Mouse (Mus musculus) liver, postnatal 0 days (tissue): ENCODE results near the gene Duxf3. TPM values are rescaled to one million over a fixed set of nuclear protein-coding genes. Genes with fewer than 3 reads are reported as not detected.
A peak's percentile ranks its signal among the peaks of the same experiment; 100 is the strongest.

ENCODE experiments used
- ATAC-seq: fragments of 200-750 bp; cut with Nextera tagmentation; 2 replicates; pipeline ENCODE4 v1.8.0; 2017; ENCODE audit warnings: mild to moderate bottlenecking, moderate library complexity
- DNase-seq: peaks from one replicate; pipeline ENCODE4 v3.0.0-alpha.2; 2016
- H3K27ac ChIP-seq: fragments of 300-500 bp; sonication (generic); 2 replicates; pipeline ENCODE4 v1.5.1; 2014; ENCODE audit warnings: antibody characterized with exemption, moderate library complexity, mild to moderate bottlenecking, low read depth
- H3K27me3 ChIP-seq: fragments of 300-500 bp; sonication (generic); 2 replicates; pipeline ENCODE4 v1.6.1; 2014; ENCODE audit warnings: low read length, control low read depth, mixed read lengths; ENCODE audit not compliant: insufficient read depth
- H3K36me3 ChIP-seq: fragments of 300-500 bp; sonication (generic); replicated peaks from 2 replicates; pipeline ENCODE4 v1.6.1; 2014; ENCODE audit warnings: mild to moderate bottlenecking, control low read depth, low read length, moderate library complexity, mixed read lengths; ENCODE audit not compliant: insufficient read depth
- H3K4me1 ChIP-seq: fragments of 300-500 bp; sonication (generic); 2 replicates; pipeline ENCODE4 v1.6.1; 2014; ENCODE audit warnings: antibody characterized with exemption, mild to moderate bottlenecking, control low read depth; ENCODE audit not compliant: insufficient read depth
- H3K4me2 ChIP-seq: fragments of 300-500 bp; sonication (generic); 2 replicates; pipeline ENCODE4 v1.6.1; 2014; ENCODE audit warnings: low read depth, mild to moderate bottlenecking, low read length, moderate library complexity, mixed read lengths
- H3K4me3 ChIP-seq: fragments of 300-500 bp; sonication (generic); 2 replicates; pipeline ENCODE4 v1.5.1; 2014; ENCODE audit warnings: low read depth, low read length
- H3K9ac ChIP-seq: fragments of 300-500 bp; sonication (generic); replicated peaks from 2 replicates; pipeline ENCODE4 v1.6.1; 2014; ENCODE audit warnings: mild to moderate bottlenecking, moderate library complexity
- H3K9me3 ChIP-seq: fragments of 300-500 bp; sonication (generic); 2 replicates; pipeline ENCODE4 v1.6.1; 2016; ENCODE audit warnings: mild to moderate bottlenecking, control low read depth, low read length, mixed read lengths
- CTCF ChIP-seq: sonication (generic); IDR thresholded peaks from 2 replicates; pipeline ENCODE4 v1.5.1; 2016; ENCODE audit warnings: antibody characterized with exemption, low read depth
- EP300 ChIP-seq: IDR thresholded peaks from 2 replicates; pipeline ENCODE4 v1.6.1; 2016; ENCODE audit warnings: antibody characterized with exemption, low read depth, mild to moderate bottlenecking
- WGBS: fragments of 180-500 bp; shearing (Covaris S2); extraction: QIAGEN DNeasy Blood & Tissue Kit; methylation state at CpG from one replicate; pipeline ENCODE4 v1.1.7; 2014; ENCODE audit not compliant: insufficient replicate concordance; 5-methylcytosine and 5-hydroxymethylcytosine counted together
- polyA plus RNA-seq: library from polyadenylated mRNA; unstranded; fragments of >200 nt; fragmentation: Nextera tagmentation; extraction: Ambion mirVana; gene quantifications from 2 replicates; pipeline ENCODE4 v1.2.1, GENCODE M21; 2015

Gene Duxf3
- polyA plus RNA-seq, 1 experiment from 2014 or later: not detected

GRCm38 (mm10) chr10:58220726-58221125 lies 11.7 kb downstream of the Duxf3 start:
- TF ChIP-seq EP300: no peak
- no peak for TF ChIP-seq CTCF
- 81% methylated on average over 6 of the region's 6 CpGs for WGBS
- H3K27me3 ChIP-seq: no peaks in the 10 kb centered on the region
- H3K4me1 ChIP-seq: no peaks in the 10 kb centered on the region
- ATAC-seq (no peak), DNase-seq (peak; percentile 52)
- no peak overlapping the region for H3K9ac ChIP-seq
- no peak overlapping the region for H3K4me2 ChIP-seq
- no peak overlapping the region for H3K27ac ChIP-seq
- peaks cover 4% of the 10 kb centered on the region for H3K9me3 ChIP-seq
- no peak overlapping the region for H3K4me3 ChIP-seq
- no peaks in the 10 kb centered on the region for H3K36me3 ChIP-seq

- no peak for TF ChIP-seq CTCF
- no peak for TF ChIP-seq EP300
- Histone ChIP-seq H3K4me3 (no peak overlapping the region), H3K4me2 (no peak overlapping the region), H3K36me3 (no peaks in the 10 kb centered on the region), H3K27ac (no peak overlapping the region), H3K27me3 (no peaks in the 10 kb centered on the region), H3K4me1 (no peaks in the 10 kb centered on the region), H3K9ac (no peak overlapping the region), H3K9me3 (no peaks in the 10 kb centered on the region; the same call in 1 of the 2 replicates)
- ATAC-seq (no peak), DNase-seq (no peak)
- WGBS: 67% methylated on average over 3 of the region's 3 CpGs
These were observed 15.1 kb downstream of the Duxf3 start for GRCm38 (mm10) chr10:58217366-58217765.

- Histone ChIP-seq H3K9me3 (no peaks in the 10 kb centered on the region), H3K27ac (no peak overlapping the region), H3K9ac (no peak overlapping the region), H3K4me2 (no peak overlapping the region), H3K4me1 (no peaks in the 10 kb centered on the region), H3K36me3 (no peaks in the 10 kb centered on the region), H3K27me3 (no peaks in the 10 kb centered on the region), H3K4me3 (no peak overlapping the region)
- DNase-seq (no peak), ATAC-seq (no peak)
- no peak for TF ChIP-seq EP300
- no peak for TF ChIP-seq CTCF
- WGBS: 76% methylated on average over 1 of the region's 1 CpGs
These were observed 17.1 kb downstream of the Duxf3 start for GRCm38 (mm10) chr10:58215353-58215752.

GRCm38 (mm10) chr10:58214934-58215333 lies 17.5 kb downstream of the Duxf3 start:
- Histone ChIP-seq H3K9ac (no peak overlapping the region), H3K9me3 (no peaks in the 10 kb centered on the region), H3K27me3 (no peaks in the 10 kb centered on the region), H3K4me3 (no peak overlapping the region), H3K36me3 (no peaks in the 10 kb centered on the region), H3K4me2 (no peak overlapping the region), H3K27ac (no peak overlapping the region), H3K4me1 (no peaks in the 10 kb centered on the region)
- ATAC-seq (no peak), DNase-seq (no peak)
- no peak for TF ChIP-seq CTCF
- TF ChIP-seq EP300: no peak
- 66% methylated on average over 5 of the region's 5 CpGs for WGBS

- Histone ChIP-seq H3K4me3 (no peak overlapping the region), H3K36me3 (no peaks in the 10 kb centered on the region), H3K4me1 (no peaks in the 10 kb centered on the region), H3K4me2 (no peak overlapping the region), H3K27ac (no peak overlapping the region), H3K9ac (no peak overlapping the region), H3K27me3 (no peaks in the 10 kb centered on the region), H3K9me3 (no peaks in the 10 kb centered on the region)
- ATAC-seq (no peak), DNase-seq (no peak)
- no peak for TF ChIP-seq CTCF
- TF ChIP-seq EP300: no peak
These were observed 18.0 kb downstream of the Duxf3 start for GRCm38 (mm10) chr10:58214497-58214896.

GRCm38 (mm10) chr10:58212230-58212629 lies 20.2 kb downstream of the Duxf3 start:
- no peak overlapping the region for H3K27ac ChIP-seq
- 71% methylated on average over 7 of the region's 7 CpGs for WGBS
- DNase-seq: no peak
- ATAC-seq: no peak
- H3K9me3 ChIP-seq: no peaks in the 10 kb centered on the region
- no peak overlapping the region for H3K4me3 ChIP-seq
- H3K4me1 ChIP-seq: no peaks in the 10 kb centered on the region
- H3K9ac ChIP-seq: no peak overlapping the region
- H3K4me2 ChIP-seq: no peak overlapping the region
- no peaks in the 10 kb centered on the region for H3K27me3 ChIP-seq
- TF ChIP-seq CTCF: no peak
- TF ChIP-seq EP300: no peak
- H3K36me3 ChIP-seq: no peaks in the 10 kb centered on the region

- no peak for TF ChIP-seq CTCF
- TF ChIP-seq EP300: no peak
- Histone ChIP-seq H3K4me1 (no peaks in the 10 kb centered on the region), H3K4me2 (no peak overlapping the region), H3K4me3 (no peak overlapping the region), H3K27ac (no peak overlapping the region), H3K27me3 (no peaks in the 10 kb centered on the region), H3K9me3 (no peaks in the 10 kb centered on the region), H3K36me3 (no peaks in the 10 kb centered on the region), H3K9ac (no peak overlapping the region)
- DNase-seq (no peak), ATAC-seq (no peak)
- 77% methylated on average over 2 of the region's 2 CpGs for WGBS
These were observed 21.3 kb downstream of the Duxf3 start for GRCm38 (mm10) chr10:58211213-58211612.
